Mouse (Mus musculus) gastrocnemius, adult 8-10 months (tissue): ENCODE results near the gene Golga2. TPM values are rescaled to one million over a fixed set of nuclear protein-coding genes. Genes with fewer than 3 reads are reported as not detected.

Experiments
- DNase-seq, 2 experiments: peaks; one replicate each; pipeline ENCODE4 v3.0.0; 2022; ENCODE audit warnings: low spot score in 2 of 2
- total RNA-seq, 4 experiments: library from RNA; stranded (reverse); gene quantifications; 2 replicates each; pipeline ENCODE4 v1.2.4; 2022

Golga2 gene
- 10 to 100 TPM; 50.1 to 62.3 (median 53.8) TPM for total RNA-seq

DNA sequence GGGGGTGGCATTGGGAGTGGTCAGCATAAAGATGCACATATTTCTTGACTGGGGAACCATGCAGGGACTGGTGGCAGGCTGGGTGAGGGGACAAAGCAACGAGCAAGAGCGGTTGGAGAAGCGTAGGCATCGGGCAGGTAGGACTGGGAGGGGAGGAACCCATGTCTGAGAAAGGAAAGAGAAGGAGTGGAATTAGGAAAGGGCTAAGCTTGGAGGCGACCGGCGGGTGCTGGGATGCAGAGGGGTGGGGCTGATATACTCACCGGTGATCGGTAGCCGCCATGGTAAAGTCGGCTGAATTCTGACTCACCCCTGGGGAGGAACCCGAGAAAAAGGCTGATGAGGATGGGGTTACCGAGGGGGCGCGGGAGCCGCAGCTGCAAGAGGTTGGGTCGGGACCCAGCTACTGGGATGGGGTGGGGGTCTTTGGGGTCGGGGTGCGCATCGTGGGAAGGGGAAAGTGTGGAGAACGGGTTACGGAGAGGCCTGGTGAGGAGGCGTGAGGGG is at the start of gene Golga2:
TSS of gene Golga2 (plus strand) at position 51 of the 507 bp plus-strand sequence.
- no peak for DNase-seq

DNA sequence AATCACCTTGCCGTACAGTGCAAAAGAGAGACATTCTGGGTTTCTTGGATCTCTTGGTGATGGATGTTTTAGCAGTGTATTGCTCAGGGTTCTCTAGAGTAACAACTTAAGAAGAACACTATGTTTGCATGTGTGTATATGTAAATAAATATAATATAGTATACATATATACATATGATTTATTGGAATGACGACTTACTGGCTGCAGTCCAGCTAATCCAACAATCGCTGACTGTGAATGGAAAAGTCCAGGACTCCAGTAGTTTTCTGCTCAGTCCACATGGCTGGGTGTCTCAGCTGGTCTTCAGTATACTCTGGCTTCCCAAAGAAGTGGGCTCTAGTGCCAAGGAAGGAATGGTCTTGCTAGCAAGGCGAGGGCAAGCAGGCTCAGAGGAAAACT is 49.6 kb upstream of the Golga2 start:
- no peak for DNase-seq

DNA sequence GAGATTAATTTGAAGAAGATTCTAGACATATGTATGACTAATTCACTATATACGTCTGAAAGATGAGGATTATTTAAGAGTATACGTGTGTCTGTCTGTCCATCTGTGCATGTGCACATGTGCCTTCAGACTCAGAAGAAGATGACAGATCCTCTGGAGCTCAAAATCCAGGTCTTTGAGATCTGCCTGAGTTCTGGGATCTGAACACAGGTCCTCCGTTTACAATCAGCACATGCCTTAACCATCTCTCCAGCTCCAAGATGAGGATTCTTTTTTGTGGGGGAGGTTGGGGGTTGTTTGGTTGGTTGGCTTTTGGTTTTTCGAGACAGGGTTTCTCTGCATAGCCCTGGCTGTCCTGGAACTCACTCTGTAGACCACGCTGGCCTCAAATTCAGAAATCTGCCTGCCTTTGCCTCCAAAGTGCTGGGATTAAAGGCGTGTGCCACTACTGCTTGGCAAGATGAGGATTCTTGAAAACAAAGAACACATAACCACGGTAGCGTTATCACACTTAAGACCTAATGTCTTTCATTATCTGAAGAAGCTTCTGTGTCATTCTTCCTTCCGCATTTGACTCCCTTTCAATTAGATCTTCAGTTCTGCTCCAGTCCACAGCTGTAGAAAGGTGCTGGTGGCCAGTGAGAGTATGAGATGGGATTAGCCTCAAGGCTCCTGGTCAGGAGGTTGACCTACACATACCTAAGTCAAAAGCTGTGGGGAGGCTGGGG is 48.3 kb upstream of the Golga2 start:
- DNase-seq, result no peak

DNA sequence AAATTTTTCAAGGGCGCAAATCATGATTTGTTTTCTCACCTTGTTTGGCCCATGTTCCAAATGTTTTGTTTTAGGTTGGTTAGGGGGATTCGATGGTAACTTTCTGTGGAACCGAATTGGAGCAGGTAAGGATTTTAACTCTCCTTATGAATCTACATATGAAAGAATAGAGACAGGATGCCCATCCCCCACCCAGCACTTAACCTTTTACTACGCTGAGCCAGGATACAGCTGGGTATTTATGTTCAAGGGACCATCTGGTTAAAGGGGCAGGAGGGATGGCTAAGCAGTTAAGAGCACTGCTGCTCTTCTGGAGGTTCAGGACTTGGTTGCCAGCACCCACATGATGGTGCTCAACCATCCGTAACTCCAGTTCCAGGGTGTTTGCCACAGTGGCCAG is 46.6 kb upstream of the Golga2 start:
- DNase-seq, result no peak

DNA sequence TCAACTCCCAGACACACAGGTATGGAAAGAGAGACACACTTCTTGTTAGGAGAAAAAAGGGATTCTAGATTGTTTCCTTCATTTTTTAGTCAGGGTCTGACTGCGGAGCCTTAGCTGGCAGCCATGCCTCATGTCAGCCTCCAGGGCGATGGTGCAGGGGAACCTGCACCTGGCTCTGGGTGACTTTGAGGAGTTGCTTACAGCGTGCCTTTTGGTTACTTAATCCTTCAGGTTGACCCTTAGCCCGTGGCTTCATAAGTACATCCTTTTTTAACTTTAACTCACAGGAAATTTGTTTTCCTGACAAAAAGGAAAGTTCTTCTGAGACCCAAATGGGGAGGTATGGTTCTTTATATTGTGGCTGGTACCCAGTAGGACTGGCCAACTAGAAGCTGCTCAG is 44.2 kb upstream of the Golga2 start:
- no peak for DNase-seq

DNA sequence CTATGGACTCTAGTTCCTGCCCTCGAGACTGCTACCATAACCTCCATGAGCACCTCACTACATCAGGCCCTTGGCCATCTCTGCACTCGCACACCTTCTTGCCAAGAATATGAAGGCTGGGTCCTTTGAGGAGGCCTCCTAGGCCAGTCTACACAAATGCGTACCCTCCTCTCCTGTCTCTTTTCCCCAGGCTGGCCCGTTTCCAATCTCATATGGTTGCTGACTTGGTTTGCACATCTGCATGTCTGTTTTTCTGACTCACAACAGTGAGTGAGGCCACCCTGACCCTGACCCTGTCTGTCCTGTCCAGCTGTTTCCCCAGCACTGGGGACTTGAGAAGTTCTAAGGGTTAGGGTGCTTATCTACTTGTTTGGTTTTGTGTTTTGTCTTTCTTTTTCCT is 40.4 kb upstream of the Golga2 start:
- DNase-seq, result no peak

DNA sequence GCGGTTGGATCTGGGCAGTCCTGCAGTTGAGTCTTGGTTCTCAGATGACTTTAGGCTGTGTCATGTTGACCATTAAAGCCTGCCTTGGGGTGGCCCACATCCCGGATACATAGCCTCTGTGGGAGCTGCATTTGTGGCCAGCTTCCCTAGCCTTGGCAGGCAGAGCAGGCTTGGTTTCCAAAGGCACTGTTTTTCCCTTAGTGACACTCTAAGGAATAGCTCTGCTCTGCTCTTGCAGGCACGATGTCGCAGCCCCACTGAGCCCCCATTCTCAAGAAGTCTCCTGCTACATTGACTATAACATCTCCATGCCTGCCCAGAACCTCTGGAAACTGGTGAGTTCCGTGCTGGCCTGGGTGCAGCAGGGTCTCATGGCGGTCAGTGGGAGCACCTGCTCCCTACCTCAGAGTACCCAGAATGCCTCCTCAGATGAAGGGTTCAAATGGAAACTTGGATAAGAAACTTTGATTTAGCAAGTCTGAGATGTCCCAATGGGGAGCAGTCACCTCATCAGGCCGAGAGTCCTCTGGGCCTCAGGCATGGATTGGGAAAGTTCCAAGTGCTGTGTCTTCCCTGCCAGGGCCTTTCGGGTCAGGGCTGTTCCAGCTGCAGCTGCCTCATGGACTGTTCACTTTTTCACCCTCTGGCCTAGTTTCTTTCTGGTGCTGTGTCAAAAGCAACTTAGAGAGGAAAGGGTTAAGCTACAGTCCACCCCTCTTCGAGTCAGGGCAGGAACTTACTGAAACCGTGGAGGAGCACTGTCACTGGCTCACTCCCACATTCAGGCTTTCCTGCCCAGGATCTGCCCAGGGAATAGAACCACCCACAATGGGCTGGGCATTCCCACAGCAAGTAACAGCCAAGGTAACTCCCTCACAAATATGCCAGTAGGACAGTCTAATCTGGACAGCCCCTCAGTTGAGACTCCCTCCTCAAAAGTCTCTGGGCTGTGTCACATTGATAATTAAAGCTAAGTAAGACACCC is 38.5 kb upstream of the Golga2 start:
- peak in 1 of 2 experiments; percentile 50 for DNase-seq

DNA sequence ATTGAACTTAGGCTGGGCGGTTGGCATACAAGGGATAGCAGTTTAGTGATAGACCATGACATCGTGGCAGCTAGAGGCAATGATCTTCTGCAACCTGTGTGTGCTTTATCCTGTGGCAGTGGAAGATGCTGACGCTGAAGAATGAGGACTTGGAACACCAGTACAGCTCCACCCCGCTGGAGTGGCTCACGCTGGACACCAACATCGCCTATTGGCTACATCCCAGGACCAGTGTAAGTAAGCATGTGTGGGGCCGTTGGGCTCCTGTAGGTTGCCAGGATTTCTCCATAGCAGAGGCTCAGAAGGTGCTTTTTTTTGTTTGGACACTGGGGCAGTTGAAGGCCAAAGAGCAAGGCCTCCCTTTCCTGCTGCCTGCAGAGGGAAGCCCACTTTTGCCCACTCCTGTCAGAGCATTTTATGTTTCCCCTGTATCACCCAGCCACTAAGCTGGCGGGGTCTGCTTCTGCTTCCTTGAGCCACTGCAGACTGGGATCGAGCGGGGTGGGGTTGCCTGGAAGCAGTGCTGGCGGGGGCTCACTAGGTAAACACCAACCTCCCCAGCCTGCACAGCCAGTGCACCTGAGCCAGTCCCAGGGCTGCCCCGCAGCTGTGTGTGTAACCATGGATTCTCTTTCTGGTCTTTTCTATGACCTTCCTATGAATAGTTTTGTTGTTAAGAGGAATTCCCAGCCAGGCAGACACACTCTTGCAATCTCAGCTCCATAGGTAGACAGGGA is 35.2 kb upstream of the Golga2 start:
- peak; percentile 28 to 53 for DNase-seq

DNA sequence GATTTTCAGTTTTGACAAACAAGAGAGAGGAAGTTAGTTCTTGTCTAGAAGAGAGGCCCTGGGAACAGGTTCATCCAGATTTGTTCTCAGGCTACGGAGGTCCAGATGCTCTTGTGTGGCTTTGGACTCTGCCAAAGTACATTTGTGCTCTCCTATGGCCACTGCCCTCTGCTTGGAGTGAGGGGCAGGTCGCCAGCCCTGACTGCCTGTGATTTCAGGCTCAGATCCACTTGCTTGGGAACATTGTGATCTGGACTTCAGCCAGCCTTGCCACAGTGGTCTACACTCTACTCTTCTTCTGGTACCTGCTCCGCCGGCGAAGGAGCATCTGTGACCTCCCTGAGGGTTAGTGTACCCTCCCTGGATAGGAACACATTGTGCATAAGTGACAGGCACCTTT is 34.5 kb upstream of the Golga2 start:
- no peak for DNase-seq

DNA sequence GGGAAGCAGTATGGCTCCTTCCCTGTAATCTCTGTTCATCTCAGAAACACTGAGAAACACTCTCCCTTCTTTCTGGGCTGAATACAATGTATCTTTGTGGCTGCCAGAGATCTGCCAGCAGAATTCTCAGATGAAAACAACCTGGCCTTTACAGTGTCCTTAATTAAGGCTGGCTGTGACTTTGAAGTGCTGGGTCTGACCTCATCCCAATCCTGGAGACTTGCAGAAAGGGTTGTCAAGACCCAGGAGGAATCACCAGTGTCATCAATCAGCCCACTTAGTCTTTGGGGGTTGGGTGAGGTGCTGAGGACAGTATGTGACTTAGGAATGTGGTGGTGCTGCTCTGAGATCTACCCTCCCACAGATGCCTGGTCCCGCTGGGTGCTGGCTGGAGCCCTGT is 33.8 kb upstream of the Golga2 start:
- DNase-seq, result no peak

DNA sequence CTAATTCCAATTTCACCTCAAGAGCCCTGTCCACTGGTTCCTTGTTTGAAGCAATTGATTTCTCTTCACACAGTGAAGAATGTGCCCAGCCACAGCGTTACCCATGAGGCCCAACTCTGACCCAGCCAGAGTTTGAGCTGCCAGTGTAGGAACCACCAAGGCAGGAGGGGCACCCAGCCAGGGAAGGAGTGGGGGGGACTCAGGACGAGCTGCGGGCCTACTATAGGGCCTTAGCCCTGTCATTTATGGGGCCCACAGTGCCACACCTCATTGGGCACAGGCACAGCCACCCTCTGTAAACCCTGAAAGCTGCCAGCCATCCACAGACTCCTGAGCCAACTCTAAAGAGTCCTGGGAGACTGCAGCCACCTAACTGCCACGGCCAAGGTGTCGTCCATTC is 32.6 kb upstream of the Golga2 start:
- DNase-seq, result no peak

DNA sequence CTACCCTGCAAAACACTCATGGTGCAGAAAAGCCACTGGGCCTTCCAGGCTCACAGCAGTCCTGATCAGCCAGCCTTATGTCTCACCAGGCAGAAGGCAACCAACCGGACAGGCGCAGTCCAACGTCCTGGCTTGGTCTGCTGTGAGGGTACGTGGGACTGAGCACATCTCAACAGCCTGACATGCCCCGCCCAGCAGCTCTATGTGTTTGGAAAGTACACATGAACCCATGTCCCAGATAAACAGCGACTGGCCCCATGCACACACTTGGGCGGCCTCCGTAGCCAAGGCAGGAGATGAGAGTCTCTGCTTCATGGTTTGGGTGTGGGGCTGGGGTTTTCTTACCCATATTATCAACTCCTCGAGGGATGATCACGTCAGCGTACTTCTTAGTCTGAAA is 30.9 kb upstream of the Golga2 start:
- no peak for DNase-seq

DNA sequence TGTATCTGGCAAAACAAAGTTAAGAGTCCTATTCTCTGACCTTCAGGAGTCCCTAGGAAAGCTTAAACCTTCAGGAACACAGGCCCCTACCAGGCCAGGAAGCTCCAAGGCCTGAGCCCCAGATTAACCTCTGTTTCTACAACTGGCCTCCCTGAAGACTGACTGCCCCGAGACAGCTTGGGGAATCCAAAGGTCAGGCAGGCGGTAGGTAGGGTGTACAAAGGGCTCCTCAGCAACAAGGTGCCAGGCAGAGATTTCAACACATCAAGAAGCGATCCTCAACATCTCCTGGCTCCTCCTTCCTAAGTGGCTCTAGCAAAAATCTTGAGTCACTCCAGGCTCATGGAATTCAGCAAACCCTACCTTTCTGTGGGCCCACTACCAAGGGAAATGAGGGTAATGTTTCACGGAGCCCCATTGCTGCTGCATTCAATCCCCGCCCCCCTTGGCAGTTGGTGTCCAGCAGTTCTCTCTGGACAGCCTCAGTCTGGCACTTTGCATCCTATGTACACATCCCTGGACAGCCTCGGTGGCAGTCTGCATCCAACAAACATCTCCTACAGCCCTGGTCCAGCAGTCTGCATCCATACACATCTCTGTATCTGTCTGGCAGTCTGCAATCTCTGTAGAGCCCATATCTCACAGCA is 28.2 kb upstream of the Golga2 start:
- DNase-seq, result no peak

DNA sequence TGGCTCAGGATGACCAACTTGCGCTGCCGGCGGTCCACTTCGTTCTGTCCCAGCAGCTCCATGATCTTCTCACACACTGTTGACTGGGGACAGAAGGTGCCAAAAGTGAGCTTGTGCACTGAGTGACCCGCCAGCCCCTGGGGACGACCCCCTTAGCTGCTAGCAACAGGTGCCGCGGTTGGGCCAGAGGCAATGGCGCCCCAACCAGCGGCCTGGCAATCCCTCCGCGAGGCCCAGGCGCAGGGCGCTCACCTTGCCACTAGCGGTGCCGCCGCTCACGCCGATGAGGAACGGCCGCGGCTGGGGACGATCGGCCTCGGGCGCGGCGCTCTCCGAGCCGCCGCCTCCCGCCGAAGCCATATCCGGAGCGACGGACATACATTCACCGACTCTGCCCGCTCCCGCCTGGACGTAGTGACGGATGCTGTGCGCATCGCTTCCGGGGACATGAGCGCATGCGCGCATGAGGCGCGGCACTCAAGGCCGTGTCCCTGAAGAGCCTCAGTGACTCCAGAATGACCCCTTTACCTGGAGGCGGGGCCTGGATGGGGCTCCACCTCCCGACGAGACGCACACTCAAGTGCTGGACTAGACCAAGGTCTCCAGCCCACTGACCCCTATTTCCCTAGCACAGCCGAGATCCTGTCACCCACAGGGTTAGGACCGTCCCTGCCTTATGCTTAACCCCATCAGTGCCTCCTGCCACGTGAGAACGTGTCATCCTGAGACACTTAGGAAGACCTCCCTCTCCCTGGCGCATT is 27.3 kb upstream of the Golga2 start, which contains the start of gene Uck1:
TSS of gene Uck1 (minus strand) at position 503 of the 761 bp plus-strand sequence.
- peak; percentile 78 to 89 for DNase-seq

DNA sequence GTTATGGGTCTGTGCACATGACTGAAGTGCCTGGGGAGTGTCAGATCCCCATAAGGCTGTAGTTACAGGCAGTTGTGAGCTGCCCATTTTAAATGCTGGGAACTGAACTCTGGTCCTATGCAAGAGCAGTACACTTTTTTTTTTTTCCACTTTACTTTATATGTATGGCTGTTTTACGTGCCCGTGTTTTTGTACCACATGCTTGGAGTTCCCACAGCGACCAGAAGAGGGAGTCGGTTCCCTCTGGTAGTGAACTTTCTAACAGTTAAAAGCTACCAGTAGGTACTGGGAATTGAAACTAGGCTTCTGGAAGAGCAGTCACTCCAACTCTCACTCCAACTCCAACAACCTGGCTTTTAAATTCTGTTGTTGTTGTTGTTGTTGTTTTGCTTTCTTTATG is 26.5 kb upstream of the Golga2 start:
- no peak for DNase-seq

DNA sequence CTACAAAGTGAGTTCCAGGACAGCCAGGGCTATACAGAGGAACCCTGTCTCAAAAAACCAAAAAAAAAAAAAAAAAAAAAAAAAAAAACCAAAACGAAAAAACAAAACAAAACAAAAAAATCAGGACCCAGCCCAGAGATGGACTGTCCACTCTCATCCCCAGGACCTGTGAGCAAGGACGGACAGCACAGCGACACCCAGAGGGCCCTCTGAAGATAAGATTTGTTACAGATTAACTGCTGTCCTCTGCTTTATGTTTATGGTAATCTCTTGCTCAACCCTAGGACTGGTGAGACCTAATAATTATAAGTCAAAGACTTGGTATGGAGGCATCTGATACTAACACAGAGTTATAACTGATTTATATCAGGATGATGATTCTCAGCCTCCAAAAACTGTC is 11.4 kb upstream of the Golga2 start:
- DNase-seq, result no peak

DNA sequence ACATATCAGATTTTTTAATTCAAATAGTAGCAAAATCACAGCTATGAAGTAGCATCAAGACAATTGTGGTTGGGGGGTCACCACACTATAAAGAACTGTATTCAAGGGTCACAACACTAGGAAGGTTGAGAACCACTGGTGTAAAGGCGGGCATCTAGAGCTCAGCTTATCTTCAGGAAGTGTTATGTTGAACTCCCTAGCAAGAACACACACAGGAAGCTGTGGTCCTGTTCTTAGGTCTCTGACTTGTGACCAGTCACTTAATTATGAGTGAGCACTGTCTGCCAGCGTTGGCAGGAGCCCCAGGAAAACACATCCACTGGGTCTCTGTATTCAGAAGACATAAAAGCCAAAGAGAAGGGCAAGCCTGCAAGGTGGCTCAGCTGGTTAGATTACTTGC is 4.9 kb upstream of the Golga2 start:
- DNase-seq, result no peak

DNA sequence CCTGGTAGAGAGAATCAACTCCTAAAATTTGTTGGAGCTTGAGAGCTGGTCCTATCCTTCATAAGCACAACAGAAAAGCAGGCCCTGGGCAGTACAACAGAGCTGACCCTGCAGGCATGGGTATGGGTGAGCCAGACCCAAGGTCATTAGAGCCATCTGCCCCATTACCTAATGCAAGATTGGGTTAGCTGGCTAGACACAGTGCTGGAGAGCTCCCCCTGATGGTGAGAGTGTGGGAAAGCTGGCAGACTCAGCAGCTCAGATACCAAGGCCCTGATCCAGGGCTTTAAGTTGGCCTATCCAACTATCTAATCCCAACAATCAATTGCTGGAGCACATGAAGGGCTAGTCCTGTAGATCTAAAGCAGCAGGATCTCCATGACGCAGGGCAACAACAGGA is 4.5 kb upstream of the Golga2 start:
- peak in 1 of 2 experiments; percentile 50 for DNase-seq

DNA sequence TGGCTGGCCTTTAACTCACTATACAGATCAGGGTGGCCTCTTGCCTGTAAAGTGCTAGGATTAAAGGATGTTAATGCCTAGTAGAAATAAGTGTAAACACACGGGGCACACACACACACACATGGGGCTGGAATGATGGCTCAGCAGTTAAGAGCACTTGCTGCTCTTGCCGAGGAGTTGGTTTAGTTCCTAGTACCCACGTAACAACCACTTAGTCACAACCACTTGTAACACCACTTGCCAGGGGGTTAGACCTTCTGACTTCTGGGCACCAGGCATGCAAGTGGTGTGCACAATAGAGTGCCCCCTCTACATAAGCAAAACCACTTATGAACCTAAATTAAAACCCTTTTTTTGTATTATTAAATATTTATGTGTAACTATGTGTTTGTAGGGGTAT is 3.2 kb upstream of the Golga2 start:
- no peak for DNase-seq

DNA sequence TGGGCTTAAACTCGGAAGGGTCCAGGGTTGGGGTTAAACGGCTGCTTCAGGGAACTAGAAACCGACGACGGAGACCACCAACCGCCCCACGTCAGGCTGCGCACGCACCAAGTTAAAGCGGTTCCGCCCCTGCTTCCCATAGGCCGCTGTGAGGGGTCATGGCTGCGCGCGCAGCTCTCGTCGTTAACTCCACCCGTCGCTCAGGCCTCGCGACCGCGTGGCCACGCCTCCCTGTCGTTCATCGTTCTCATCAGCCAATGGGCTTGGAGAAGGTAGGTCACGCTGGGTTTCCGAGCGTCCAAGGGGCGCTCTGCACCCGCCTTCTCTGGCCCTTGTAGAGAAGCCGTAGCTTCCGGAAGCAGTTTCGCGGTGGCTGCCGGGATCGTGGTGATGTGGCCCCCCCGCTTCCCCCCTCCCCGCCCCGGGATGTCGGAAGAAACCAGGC is 761 bp downstream of the Golga2 start, which contains the start of gene Swi5:
TSS of gene Swi5 (minus strand) at position 153 of the 445 bp plus-strand sequence.
- peak; percentile 96 to 98 for DNase-seq
